Mouse (Mus musculus) layer of hippocampus, adult 2 months (tissue): Measurements from ENCODE around the gene Sap30bp. TPM values are rescaled to one million over a fixed set of nuclear protein-coding genes. Genes with fewer than 3 reads are reported as not detected.

Experiments
- DNase-seq, 2 experiments: peaks; one replicate each; pipeline ENCODE4 v3.0.0; 2022; ENCODE audit warnings: low spot score in 2 of 2
- H3K27ac ChIP-seq: fragments of 200-600 bp; 2 replicates; pipeline ENCODE4 v1.8.1; 2022
- H3K4me3 ChIP-seq: fragments of 200-600 bp; 2 replicates; pipeline ENCODE4 v1.8.1; 2022; ENCODE audit warnings: mild to moderate bottlenecking
- CTCF ChIP-seq: fragments of 200-600 bp; conservative IDR thresholded peaks from 2 replicates; pipeline ENCODE4 v1.8.1; 2022; ENCODE audit warnings: antibody characterized with exemption, mild to moderate bottlenecking, moderate library complexity
- total RNA-seq, 2 experiments: library from RNA; stranded (reverse); gene quantifications; 2 replicates each; pipeline ENCODE4 v1.2.3; 2021

Sap30bp gene
- total RNA-seq, 2 experiments from 2014 or later, result 40.8 to 47.0 TPM

- Histone ChIP-seq H3K4me3 (no peak overlapping the region), H3K27ac (no peak overlapping the region)
- no peak for TF ChIP-seq CTCF
- no peak for DNase-seq
Observed at GRCm38 (mm10) chr11:115971016-115971415, 37.9 kb downstream of the Sap30bp start.

GRCm38 (mm10) chr11:115974309-115975082 is 41.4 kb downstream of the Sap30bp start, which contains the start of gene Itgb4:
TSS of gene Itgb4 (plus strand) at chr11:115974709.
- no peak for DNase-seq
- Histone ChIP-seq H3K4me3 (peak within 1 kb of the TSS; percentile 39), H3K27ac (no peak within 1 kb of the TSS)
- peak; percentile 15; the same call in 1 of the 2 replicates for TF ChIP-seq CTCF

GRCm38 (mm10) chr11:115975083-115975420 is 42.0 kb downstream of the Sap30bp start:
- DNase-seq, result no peak
- TF ChIP-seq CTCF, result no peak
- Histone ChIP-seq H3K4me3 (peak overlapping the region; percentile 39), H3K27ac (no peak overlapping the region)

- no peak for DNase-seq
- no peak overlapping the region for H3K27ac ChIP-seq
- no peak for TF ChIP-seq CTCF
- no peak overlapping the region for H3K4me3 ChIP-seq
Observed at GRCm38 (mm10) chr11:115975544-115975943, 42.5 kb downstream of the Sap30bp start.

GRCm38 (mm10) chr11:115982472-115982871 is 49.4 kb downstream of the Sap30bp start:
- TF ChIP-seq CTCF, result no peak
- H3K4me3 ChIP-seq, result no peak overlapping the region
- no peak overlapping the region for H3K27ac ChIP-seq
- no peak for DNase-seq

- Histone ChIP-seq H3K4me3 (no peak overlapping the region), H3K27ac (no peak overlapping the region)
- no peak for TF ChIP-seq CTCF
- no peak for DNase-seq
Observed at GRCm38 (mm10) chr11:115983291-115983690, 50.2 kb downstream of the Sap30bp start.

- Histone ChIP-seq H3K4me3 (no peak overlapping the region), H3K27ac (no peak overlapping the region)
- DNase-seq, result no peak
- no peak for TF ChIP-seq CTCF
Observed at GRCm38 (mm10) chr11:115989686-115990085, 56.6 kb downstream of the Sap30bp start.

- Histone ChIP-seq H3K27ac (peak overlapping the region; percentile 57; the same call in 1 of the 2 replicates), H3K4me3 (no peak overlapping the region)
- no peak for DNase-seq
- TF ChIP-seq CTCF, result no peak
Observed at GRCm38 (mm10) chr11:115992098-115992497, 59.0 kb downstream of the Sap30bp start.

- no peak for TF ChIP-seq CTCF
- Histone ChIP-seq H3K27ac (no peak overlapping the region), H3K4me3 (no peak overlapping the region)
- DNase-seq, result no peak
Observed at GRCm38 (mm10) chr11:115995256-115995655, 62.2 kb downstream of the Sap30bp start.

GRCm38 (mm10) chr11:115997047-115997446 is 64.0 kb downstream of the Sap30bp start:
- DNase-seq, result no peak
- Histone ChIP-seq H3K27ac (no peak overlapping the region), H3K4me3 (no peak overlapping the region)
- no peak for TF ChIP-seq CTCF

GRCm38 (mm10) chr11:115997662-115998061 is 64.6 kb downstream of the Sap30bp start:
- Histone ChIP-seq H3K4me3 (no peak overlapping the region), H3K27ac (no peak overlapping the region)
- DNase-seq, result no peak
- no peak for TF ChIP-seq CTCF

GRCm38 (mm10) chr11:115999027-115999426 is 65.9 kb downstream of the Sap30bp start:
- no peak overlapping the region for H3K27ac ChIP-seq
- TF ChIP-seq CTCF, result no peak
- H3K4me3 ChIP-seq, result no peak overlapping the region
- no peak for DNase-seq

GRCm38 (mm10) chr11:115999538-116000143 is 66.6 kb downstream of the Sap30bp start:
- DNase-seq, result peak; percentile 60 to 73
- TF ChIP-seq CTCF, result peak; percentile 84
- no peak overlapping the region for H3K4me3 ChIP-seq
- H3K27ac ChIP-seq, result no peak overlapping the region

- no peak for DNase-seq
- H3K4me3 ChIP-seq, result no peak overlapping the region
- no peak overlapping the region for H3K27ac ChIP-seq
- no peak for TF ChIP-seq CTCF
Observed at GRCm38 (mm10) chr11:116000607-116001006, 67.5 kb downstream of the Sap30bp start.
